22 mouse cellular contexts compared by ENCODE assay signal in genomic region chr12:56524201-56524600, GRCm38 (mm10). TPM values are rescaled to one million over a fixed set of nuclear protein-coding genes. Genes with fewer than 3 reads are reported as not detected.
DNase-seq lines count a peak whose midpoint lies in the region; ATAC-seq and TF ChIP-seq lines count a peak whose summit lies in the region.
"Had no signal": no experiment of that assay in that cellular context is flagged by ENCODE, and none has a peak within 500 bp of the region (broad histone marks: within the 10 kb centered on the region; RNA-seq: fewer than 3 reads in every experiment).

No protein-coding gene starts in this region.

- peak overlapping the region; percentile 29 for H3K4me2 ChIP-seq in lung, postnatal 0 days (replicated peaks; ENCODE audit: low read depth, low read length)
- H3K4me2 ChIP-seq: stomach, embryonic 15.5 days had no signal

- H3K27ac ChIP-seq in heart, embryonic 10.5 days = no peak overlapping the region
- peak overlapping the region; percentile 84 for H3K27ac ChIP-seq in lung, postnatal 0 days (ENCODE audit: low read length)
- no peak overlapping the region for H3K27ac ChIP-seq in embryonic facial prominence, embryonic 10.5 days (replicated peaks)
- H3K27ac ChIP-seq: gastrocnemius, adult 2 months; liver, embryonic 14.5 days; stomach, embryonic 15.5 days had no signal

- ATAC-seq in lung, postnatal 0 days = no peak

- no peak for TF ChIP-seq CTCF in lung, postnatal 0 days (IDR thresholded peaks at IDR 0.05)

- TF ChIP-seq EP300 in lung, postnatal 0 days (IDR thresholded peaks at IDR 0.05) = no peak

- H3K4me3 ChIP-seq in heart, embryonic 10.5 days = no peak overlapping the region
- H3K4me3 ChIP-seq in lung, postnatal 0 days (ENCODE audit: low read depth, low read length) = peak overlapping the region; percentile 14
- no peak overlapping the region for H3K4me3 ChIP-seq in embryonic facial prominence, embryonic 10.5 days
- H3K4me3 ChIP-seq: gastrocnemius, adult 2 months; stomach, embryonic 15.5 days had no signal

- H3K27me3 ChIP-seq in heart, embryonic 10.5 days (ENCODE audit: insufficient read depth, poor library complexity, severe bottlenecking) = peaks cover 97% of the 10 kb centered on the region
- peaks cover 17% of the 10 kb centered on the region for H3K27me3 ChIP-seq in lung, postnatal 0 days (replicated peaks; ENCODE audit: insufficient read depth, low read length)
- H3K27me3 ChIP-seq in embryonic facial prominence, embryonic 10.5 days (replicated peaks; ENCODE audit: low read depth, poor library complexity, severe bottlenecking) = peaks cover 98% of the 10 kb centered on the region

- no peaks in the 10 kb centered on the region for H3K36me3 ChIP-seq in heart, embryonic 10.5 days
- no peaks in the 10 kb centered on the region for H3K36me3 ChIP-seq in lung, postnatal 0 days (ENCODE audit: insufficient read depth, low read length)
- H3K36me3 ChIP-seq in embryonic facial prominence, embryonic 10.5 days (replicated peaks) = no peaks in the 10 kb centered on the region
- H3K36me3 ChIP-seq: stomach, embryonic 15.5 days had no signal

- no peaks in the 10 kb centered on the region for H3K9me3 ChIP-seq in heart, embryonic 10.5 days
- no peaks in the 10 kb centered on the region for H3K9me3 ChIP-seq in lung, postnatal 0 days (ENCODE audit: low read length)
- H3K9me3 ChIP-seq in embryonic facial prominence, embryonic 10.5 days = no peaks in the 10 kb centered on the region
- H3K9me3 ChIP-seq: stomach, embryonic 15.5 days had no signal

- intact Hi-C loops in gastrocnemius, postnatal 36 days (cut with DNase I) = loop anchor here (10.0 kb wide), 1 partner anchor 279 kb away; no protein-coding TSS in a partner anchor

- WGBS in heart, embryonic 10.5 days = 12% methylated on average over 14 of the region's 14 CpGs
- 12% methylated on average over 14 of the region's 14 CpGs for WGBS in lung, postnatal 0 days
- 6% methylated on average over 14 of the region's 14 CpGs for WGBS in embryonic facial prominence, embryonic 10.5 days

- DNase-seq in heart, adult 11 months = peak; percentile 69
- DNase-seq in heart, embryonic 10.5 days (ENCODE audit: low spot score) = no peak
- peak; percentile 17 for DNase-seq in lung, postnatal 0 days (ENCODE audit: low spot score)
- DNase-seq in lung, postnatal 10 days = no peak
- peak; percentile 12 for DNase-seq in R1 (ENCODE audit: low read depth, low spot score)
- DNase-seq in embryonic facial prominence, embryonic 10.5 days (ENCODE audit: low spot score) = peak; percentile 37
- no peak for DNase-seq in gastrocnemius, postnatal 36 days
- DNase-seq in adipocyte (ENCODE audit: low spot score) = no peak
- DNase-seq: adrenal gland, postnatal 14 days; B cell, adult 2 months; cerebellum, adult 11 months; cerebellum, postnatal 10 days; gastrocnemius, adult 2 months; heart, adult 18-20 months; heart, postnatal 36 days; kidney, adult 11 months; thymus, adult 18-20 months; thymus, postnatal 4 days had no signal

- peaks cover 11% of the 10 kb centered on the region for H3K4me1 ChIP-seq in heart, embryonic 10.5 days
- H3K4me1 ChIP-seq in lung, postnatal 0 days (ENCODE audit: insufficient read depth, low read depth, low read length) = no peaks in the 10 kb centered on the region
- H3K4me1 ChIP-seq in embryonic facial prominence, embryonic 10.5 days = peaks cover 13% of the 10 kb centered on the region

- H3K9ac ChIP-seq in lung, postnatal 0 days (replicated peaks; ENCODE audit: low read depth) = peak overlapping the region; percentile 30; the same call in 1 of the 2 replicates
- H3K9ac ChIP-seq: liver, embryonic 14.5 days; stomach, embryonic 15.5 days had no signal

RNA-seq across cellular contexts. Expression of gene Nkx2-1, which starts 12.5 kb away (rescaled TPM):
- 1.9 TPM in 1 of 2 replicates, not detected in the other for polyA plus RNA-seq in heart, embryonic 10.5 days (2016; fragmentation: Nextera tagmentation; extraction: Ambion mirVana)
- 62.7 and 68.7 TPM in 2 replicates for polyA plus RNA-seq in lung, postnatal 0 days (2015; fragmentation: Nextera tagmentation; extraction: Ambion mirVana)
- 4.4 and 9.0 TPM in 2 replicates for polyA plus RNA-seq in embryonic facial prominence, embryonic 10.5 days (2016; fragmentation: Nextera tagmentation; extraction: Ambion mirVana)
- total RNA-seq in gastrocnemius, postnatal 36 days (2021) = not detected
- total RNA-seq: adrenal gland, postnatal 14 days; gastrocnemius, adult 2 months; heart, postnatal 36 days; megakaryocyte, adult 5-6 weeks had no signal
- polyA plus RNA-seq: liver, embryonic 14.5 days; neural tube, embryonic 14.5 days had no signal

Comparison
In these comparisons a context has a peak if more than half of its experiments do, and no peak if none do; other contexts are left out.
1. DNase-seq: peak in heart, adult 11 months (single experiment), lung, postnatal 0 days (single experiment), R1 (single experiment) and embryonic facial prominence, embryonic 10.5 days (single experiment); none in heart, embryonic 10.5 days (single experiment), lung, postnatal 10 days (single experiment), gastrocnemius, postnatal 36 days (0 of 2) and adipocyte (single experiment).